Mouse (Mus musculus) MEL (cell line): ENCODE data around the gene Clpb. TPM values are rescaled to one million over a fixed set of nuclear protein-coding genes. Genes with fewer than 3 reads are reported as not detected.
"Not testable (repeated sequence)": the region's sequence is repeated elsewhere in the genome, so short reads cannot be mapped to it uniquely, and the experiment has no call there.

Experiments used
- DNase-seq: peaks from one replicate; pipeline ENCODE4 v3.0.0; 2011; ENCODE audit warnings: low read depth, low spot score
- H3K27ac ChIP-seq: 2 replicates; pipeline ENCODE4 v1.5.1; 2012; ENCODE audit warnings: low read depth, mild to moderate bottlenecking, control low read depth, low read length, moderate library complexity; ENCODE audit not compliant: control insufficient read depth
- H3K27me3 ChIP-seq, 2 experiments: fragments of 150-350 bp in 1 of 2; sonication (generic) in 1 of 2; 2 replicates each; pipeline ENCODE4 v1.6.1; 2012; ENCODE audit warnings: low read length in 2 of 2, mild to moderate bottlenecking in 2 of 2, improper control_type of control experiment in 1 of 2, moderate library complexity in 1 of 2; ENCODE audit not compliant: insufficient read depth in 2 of 2, control insufficient read depth in 1 of 2
- H3K36me3 ChIP-seq, 2 experiments: 2 replicates each; pipeline ENCODE4 v1.6.1; 2012 to 2014; ENCODE audit warnings: low read length in 2 of 2, improper control_type of control experiment in 1 of 2, inconsistent platforms in 1 of 2, mild to moderate bottlenecking in 1 of 2; ENCODE audit not compliant: insufficient read depth in 2 of 2, control insufficient read depth in 1 of 2
- H3K4me1 ChIP-seq, 2 experiments: fragments of 150-350 bp in 1 of 2; sonication (generic) in 1 of 2; 2 replicates each; pipeline ENCODE4 v1.6.1; 2012; ENCODE audit warnings: low read length in 2 of 2, improper control_type of control experiment in 1 of 2, mild to moderate bottlenecking in 1 of 2; ENCODE audit not compliant: insufficient read depth in 2 of 2, control insufficient read depth in 1 of 2
- H3K4me3 ChIP-seq, 2 experiments: fragments of 150-350 bp in 1 of 2; sonication (generic) in 1 of 2; 2 replicates each; pipeline ENCODE4 v1.5.1; 2012; ENCODE audit warnings: low read depth in 2 of 2, low read length in 2 of 2, mild to moderate bottlenecking in 2 of 2, moderate library complexity in 2 of 2, control low read depth in 1 of 2, improper control_type of control experiment in 1 of 2; ENCODE audit not compliant: control insufficient read depth in 1 of 2, insufficient read depth in 1 of 2
- H3K79me2 ChIP-seq: 2 replicates; pipeline ENCODE4 v1.6.1; 2012; ENCODE audit warnings: mild to moderate bottlenecking, low read length, moderate library complexity; ENCODE audit not compliant: control insufficient read depth, poor library complexity, insufficient read depth
- H3K9ac ChIP-seq: 2 replicates; pipeline ENCODE4 v1.6.1; 2012; ENCODE audit warnings: low read depth, mild to moderate bottlenecking, control low read depth, low read length, moderate library complexity; ENCODE audit not compliant: control insufficient read depth, poor library complexity, severe bottlenecking
- H3K9me3 ChIP-seq: fragments of 150-350 bp; sonication (generic); replicated peaks from 2 replicates; pipeline ENCODE4 v1.6.1; 2012; ENCODE audit warnings: mild to moderate bottlenecking, low read length, improper control_type of control experiment, moderate library complexity; ENCODE audit not compliant: insufficient read depth
- EP300 ChIP-seq, 2 experiments: IDR thresholded peaks; 2 replicates each; pipeline ENCODE4 v1.6.1; 2011; ENCODE audit warnings: improper control_type of control experiment in 2 of 2, low read length in 2 of 2, low read depth in 1 of 2, mild to moderate bottlenecking in 1 of 2
- GABPA ChIP-seq: IDR thresholded peaks from 2 replicates; pipeline ENCODE4 v1.6.1; 2012; ENCODE audit warnings: low read depth, mild to moderate bottlenecking, inconsistent platforms, low read length, improper control_type of control experiment, moderate library complexity
- GATA1 ChIP-seq: IDR thresholded peaks from 2 replicates; pipeline ENCODE4 v1.6.1; 2011; ENCODE audit warnings: low read depth, low read length, improper control_type of control experiment
- KAT2A ChIP-seq: conservative IDR thresholded peaks from 2 replicates; pipeline ENCODE4 v1.6.1; 2012; ENCODE audit warnings: low read depth, low read length, improper control_type of control experiment, inconsistent platforms
- MAZ ChIP-seq: IDR thresholded peaks from 2 replicates; pipeline ENCODE4 v1.6.1; 2012; ENCODE audit warnings: low read depth, mild to moderate bottlenecking, inconsistent platforms, low read length, improper control_type of control experiment
- MXI1 ChIP-seq: IDR thresholded peaks from 2 replicates; pipeline ENCODE4 v1.6.1; 2011; ENCODE audit warnings: mild to moderate bottlenecking, low read depth, low read length, improper control_type of control experiment
- MYC ChIP-seq: IDR thresholded peaks from 2 replicates; pipeline ENCODE4 v1.6.1; 2011; ENCODE audit warnings: low read depth, mild to moderate bottlenecking, low read length, improper control_type of control experiment, moderate library complexity
- NRF1 ChIP-seq: IDR thresholded peaks from 2 replicates; pipeline ENCODE4 v1.6.1; 2014; ENCODE audit warnings: low read depth, mild to moderate bottlenecking, inconsistent platforms, low read length, improper control_type of control experiment, moderate library complexity; ENCODE audit not compliant: poor library complexity, insufficient read depth, severe bottlenecking
- POLR2A ChIP-seq, 2 experiments: IDR thresholded peaks; 2 replicates each; pipeline ENCODE4 v1.6.1; 2011 to 2012; ENCODE audit warnings: low read length in 2 of 2, mild to moderate bottlenecking in 2 of 2, control low read depth in 1 of 2, improper control_type of control experiment in 1 of 2, low read depth in 1 of 2, moderate library complexity in 1 of 2; ENCODE audit not compliant: control insufficient read depth in 1 of 2, insufficient read depth in 1 of 2, poor library complexity in 1 of 2
- POLR2AphosphoS2 ChIP-seq: IDR thresholded peaks from 2 replicates; pipeline ENCODE4 v1.6.1; 2011; ENCODE audit warnings: low read length, improper control_type of control experiment
- RAD21 ChIP-seq: IDR thresholded peaks from 2 replicates; pipeline ENCODE4 v1.6.1; 2011; ENCODE audit warnings: mild to moderate bottlenecking, low read depth, low read length, improper control_type of control experiment
- TAL1 ChIP-seq: IDR thresholded peaks from 2 replicates; pipeline ENCODE4 v1.6.1; 2012; ENCODE audit warnings: mild to moderate bottlenecking, inconsistent platforms, low read length, moderate library complexity, mixed read lengths
- USF1 ChIP-seq: IDR thresholded peaks from 2 replicates; pipeline ENCODE4 v1.6.1; 2014; ENCODE audit warnings: low read depth, mild to moderate bottlenecking, inconsistent platforms, low read length, improper control_type of control experiment, moderate library complexity
- USF2 ChIP-seq, 2 experiments: IDR thresholded peaks; 2 replicates each; pipeline ENCODE4 v1.6.1; 2011 to 2012; ENCODE audit warnings: improper control_type of control experiment in 2 of 2, low read length in 2 of 2, borderline replicate concordance in 1 of 2, inconsistent platforms in 1 of 2, low read depth in 1 of 2, mild to moderate bottlenecking in 1 of 2; ENCODE audit not compliant: insufficient read depth in 1 of 2
- ZC3H11A ChIP-seq: IDR thresholded peaks from 2 replicates; pipeline ENCODE4 v1.6.1; 2012; ENCODE audit warnings: low read depth, mild to moderate bottlenecking, inconsistent platforms, low read length, improper control_type of control experiment
- ZMIZ1 ChIP-seq: IDR thresholded peaks from 2 replicates; pipeline ENCODE4 v1.6.1; 2012; ENCODE audit warnings: low read depth, mild to moderate bottlenecking, inconsistent platforms, low read length, improper control_type of control experiment, moderate library complexity
- polyA plus RNA-seq, 2 experiments: library from polyadenylated mRNA; stranded (reverse) in 1 of 2; unstranded in 1 of 2; fragments of >175 nt in 1 of 2; fragments of >200 nt in 1 of 2; gene quantifications; 2 replicates each; pipeline versions ENCODE4 v1.2.1 to v1.2.4; 2012; ENCODE audit warnings: low replicate concordance in 2 of 2, low read depth in 1 of 2; ENCODE audit not compliant: insufficient read length in 2 of 2, insufficient read depth in 1 of 2, missing spikeins in 1 of 2
- total RNA-seq: library from RNA; depleted of rRNA; stranded (reverse); fragments of 300-350 nt; gene quantifications from 2 replicates; pipeline ENCODE4 v1.2.3, GENCODE M21; 2012

Gene Clpb
- total and polyA plus RNA-seq, 3 experiments = 59.0 to 71.5 TPM; not detected in 1

- not testable (repeated sequence) for H3K79me2 ChIP-seq, H3K36me3 ChIP-seq, DNase-seq, H3K9me3 ChIP-seq, H3K9ac ChIP-seq, H3K4me3 ChIP-seq, H3K4me1 ChIP-seq, H3K27ac ChIP-seq
- peaks cover 6 to 10% of the 10 kb centered on the region in 2 experiments for H3K27me3 ChIP-seq
Observed at GRCm38 (mm10) chr7:101627166-101627565, 36.3 kb upstream of the Clpb start.

GRCm38 (mm10) chr7:101628481-101628880 lies 35.0 kb upstream of the Clpb start:
- H3K4me1 ChIP-seq = peaks cover 0 to 2% of the 10 kb centered on the region in 2 experiments; a peak in 1 of 4 replicates
- H3K79me2 ChIP-seq = no peaks in the 10 kb centered on the region
- no peak overlapping the region for H3K4me3 ChIP-seq
- H3K27me3 ChIP-seq = peaks cover 8 to 10% of the 10 kb centered on the region in 2 experiments
- TF ChIP-seq USF2 (IDR thresholded peaks at IDR 0.05; ENCODE audit: borderline replicate concordance in 1 of 2, insufficient read depth in 1 of 2, low read depth in 1 of 2, low read length in 2 of 2) (no peak), MYC (no peak), ZC3H11A (no peak), POLR2A (IDR thresholded peaks at IDR 0.05; ENCODE audit: control insufficient read depth in 1 of 2, insufficient read depth in 1 of 2, low read depth in 1 of 2, low read length in 2 of 2, poor library complexity in 1 of 2) (no peak), ZMIZ1 (no peak), GABPA (no peak), TAL1 (no peak), RAD21 (no peak), MXI1 (no peak), USF1 (no peak), KAT2A (no peak), MAZ (no peak), POLR2AphosphoS2 (no peak), NRF1 (no peak), GATA1 (no peak), EP300 (IDR thresholded peaks at IDR 0.05; ENCODE audit: low read depth in 1 of 2, low read length in 2 of 2) (no peak)
- TF ChIP-seq, all 39 proteins: peak for 0
- Histone ChIP-seq H3K9ac (no peak overlapping the region), H3K27ac (no peak overlapping the region), H3K36me3 (no peaks in the 10 kb centered on the region), H3K9me3 (no peaks in the 10 kb centered on the region)
- no peak for DNase-seq
